Mouse (Mus musculus) kidney, adult 18-20 months (tissue): ENCODE data around the gene Ep300.
"Not testable (repeated sequence)": the region's sequence is repeated elsewhere in the genome, so short reads cannot be mapped to it uniquely, and the experiment has no call there.

Source experiments
- DNase-seq: peaks from one replicate; pipeline ENCODE4 v3.0.0; 2021

Gene Ep300

GRCm38 (mm10) chr15:81598742-81599141 is 13.6 kb downstream of the Ep300 start:
- not testable (repeated sequence) for DNase-seq

- no peak for DNase-seq
Measured at GRCm38 (mm10) chr15:81605241-81605640, 20.1 kb downstream of the Ep300 start.

GRCm38 (mm10) chr15:81606634-81607033 is 21.5 kb downstream of the Ep300 start:
- no peak for DNase-seq

GRCm38 (mm10) chr15:81649516-81650455 is 64.6 kb downstream of the Ep300 start:
- DNase-seq = no peak

- no peak for DNase-seq
Measured at GRCm38 (mm10) chr15:81650636-81651035, 65.5 kb downstream of the Ep300 start.

GRCm38 (mm10) chr15:81661701-81662100 is 76.5 kb downstream of the Ep300 start:
- DNase-seq = no peak

- no peak for DNase-seq
Measured at GRCm38 (mm10) chr15:81663281-81663680, 78.1 kb downstream of the Ep300 start.

- DNase-seq = peak; percentile 90
Measured at GRCm38 (mm10) chr15:81663697-81664561, 78.8 kb downstream of the Ep300 start, which contains the start of gene L3mbtl2. TSS of gene L3mbtl2 (plus strand) at chr15:81663889.

GRCm38 (mm10) chr15:81666957-81667356 is 81.8 kb downstream of the Ep300 start:
- no peak for DNase-seq

GRCm38 (mm10) chr15:81670231-81670640 is 85.1 kb downstream of the Ep300 start:
- DNase-seq = peak; percentile 50

- DNase-seq = no peak
Measured at GRCm38 (mm10) chr15:81676637-81677036, 91.5 kb downstream of the Ep300 start.

GRCm38 (mm10) chr15:81680301-81680805 is 95.2 kb downstream of the Ep300 start:
- DNase-seq = no peak

GRCm38 (mm10) chr15:81693366-81693966 is 108.3 kb downstream of the Ep300 start:
- DNase-seq = no peak

GRCm38 (mm10) chr15:81693967-81694881 is 109.1 kb downstream of the Ep300 start:
- DNase-seq = peak; percentile 88

GRCm38 (mm10) chr15:81694891-81695290 is 109.7 kb downstream of the Ep300 start:
- no peak for DNase-seq

- DNase-seq = no peak
Measured at GRCm38 (mm10) chr15:81697175-81697574, 112.0 kb downstream of the Ep300 start, which contains the start of gene Chadl. TSS of gene Chadl (minus strand) at chr15:81697287.

- peak; percentile 45 for DNase-seq
Measured at GRCm38 (mm10) chr15:81697847-81698246, 112.7 kb downstream of the Ep300 start.

- no peak for DNase-seq
Measured at GRCm38 (mm10) chr15:81698532-81698931, 113.4 kb downstream of the Ep300 start.

- DNase-seq = peak; percentile 17
Measured at GRCm38 (mm10) chr15:81700161-81700560, 115.0 kb downstream of the Ep300 start.

- peak; percentile 68 for DNase-seq
Measured at GRCm38 (mm10) chr15:81700601-81701000, 115.5 kb downstream of the Ep300 start.

- not testable (repeated sequence) for DNase-seq
Measured at GRCm38 (mm10) chr15:81701350-81701749, 116.2 kb downstream of the Ep300 start.
